Mouse (Mus musculus): ENCODE data around the gene Tk1.
A peak's percentile ranks its signal among the peaks of the same experiment; 100 is the strongest.
"Not testable (repeated sequence)": the region's sequence is repeated elsewhere in the genome, so short reads cannot be mapped to it uniquely, and the experiment has no call there.

Gene Tk1

DNA sequence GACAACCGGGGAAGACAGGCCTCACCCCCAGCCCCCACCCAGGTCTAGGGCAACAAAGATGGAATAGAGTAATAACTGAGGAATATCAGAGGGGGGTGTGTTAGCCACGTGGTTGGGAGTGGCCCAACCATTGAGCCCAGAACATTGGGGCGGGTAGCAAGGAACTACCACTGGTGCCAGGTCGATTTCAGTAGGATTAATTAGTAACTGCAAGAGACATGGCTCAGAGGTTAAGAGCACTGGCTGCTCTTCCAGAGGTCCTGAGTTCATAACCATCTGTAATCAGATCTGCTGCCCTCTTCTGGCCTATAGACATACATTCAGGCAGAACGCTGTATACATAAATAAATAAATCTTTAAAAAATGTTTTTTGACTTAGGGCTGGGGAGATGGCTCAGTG is 20.7 kb upstream of the Tk1 start:
- no peak for DNase-seq (ENCODE audit: low read depth)

DNA sequence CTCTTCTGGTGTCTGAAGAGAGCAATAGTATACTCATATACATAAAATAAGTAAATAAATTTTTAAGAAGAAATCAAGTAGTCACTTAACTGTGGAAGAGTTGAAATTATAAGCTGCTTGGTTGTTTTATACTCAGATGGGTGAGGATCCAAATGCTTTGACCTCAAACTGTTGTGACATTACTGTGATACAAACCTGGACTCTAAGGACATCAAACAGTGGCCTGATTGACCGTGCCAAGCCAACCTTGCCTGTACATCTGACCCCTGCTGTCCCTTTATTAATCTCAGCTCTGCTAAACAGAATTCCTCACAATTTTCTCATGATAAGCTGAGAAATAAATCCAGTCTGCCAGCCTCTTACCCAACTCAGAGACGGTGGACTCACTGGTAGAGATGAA is 19.8 kb upstream of the Tk1 start:
- DNase-seq (ENCODE audit: low read depth) = no peak

DNA sequence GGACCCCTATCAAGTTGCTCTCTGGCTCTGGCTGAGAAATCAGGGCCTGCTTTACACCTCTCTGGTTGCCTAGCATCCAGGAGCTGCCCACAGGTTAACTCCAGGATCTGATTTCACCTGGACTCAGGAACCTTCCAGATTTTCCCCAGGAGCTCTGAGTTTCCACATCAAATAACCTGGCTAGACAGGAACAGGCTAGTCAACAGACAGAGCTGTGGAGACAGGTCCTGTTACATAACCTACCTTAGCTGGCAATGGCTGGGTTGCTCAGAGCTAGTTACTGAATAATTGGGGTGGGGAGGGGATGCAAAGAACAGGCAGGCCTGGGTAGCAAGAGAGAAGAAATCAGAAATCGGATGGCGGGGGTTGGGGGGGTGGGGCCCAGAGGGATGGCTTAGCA is 19.1 kb upstream of the Tk1 start:
- DNase-seq (ENCODE audit: low read depth) = no peak

DNA sequence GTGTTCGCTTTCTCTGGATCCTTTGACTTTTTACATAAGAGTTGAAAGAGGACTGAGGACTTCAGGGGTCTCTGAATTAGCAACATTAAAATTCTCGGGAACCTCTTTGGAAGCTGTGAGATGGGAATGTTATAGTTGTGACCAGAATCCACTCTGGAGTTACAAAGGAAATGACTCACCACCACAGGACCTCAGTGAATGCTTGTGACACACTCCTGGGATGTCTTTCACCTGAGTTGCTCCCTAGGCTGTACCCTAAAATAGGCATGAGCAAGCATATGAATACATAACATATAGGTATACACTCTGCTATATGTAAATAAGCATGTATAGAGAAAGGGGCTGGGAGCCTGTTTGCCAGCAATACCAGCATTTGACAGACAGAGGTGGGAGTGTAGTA is 17.5 kb upstream of the Tk1 start:
- no peak for DNase-seq (ENCODE audit: low read depth)

DNA sequence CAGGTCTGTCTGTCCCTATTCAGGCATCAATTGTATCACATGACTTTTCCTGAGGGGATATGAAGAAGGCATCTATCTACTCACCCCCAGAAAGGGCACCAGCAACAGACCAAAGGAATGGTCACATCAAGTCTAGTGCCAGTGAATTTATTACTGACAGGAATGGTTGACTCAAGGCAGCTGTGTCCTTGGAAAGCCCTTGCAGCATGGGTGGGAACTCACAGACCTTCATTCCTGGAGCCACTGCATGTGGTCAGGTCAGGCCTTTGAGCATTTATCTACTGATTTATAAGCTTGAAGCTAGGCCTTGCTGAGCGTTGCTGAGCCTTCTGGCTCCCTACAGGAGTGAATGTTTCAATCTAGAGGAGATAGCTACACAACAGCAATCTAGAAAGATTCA is 15.0 kb upstream of the Tk1 start:
- no peak for DNase-seq (ENCODE audit: low read depth)

DNA sequence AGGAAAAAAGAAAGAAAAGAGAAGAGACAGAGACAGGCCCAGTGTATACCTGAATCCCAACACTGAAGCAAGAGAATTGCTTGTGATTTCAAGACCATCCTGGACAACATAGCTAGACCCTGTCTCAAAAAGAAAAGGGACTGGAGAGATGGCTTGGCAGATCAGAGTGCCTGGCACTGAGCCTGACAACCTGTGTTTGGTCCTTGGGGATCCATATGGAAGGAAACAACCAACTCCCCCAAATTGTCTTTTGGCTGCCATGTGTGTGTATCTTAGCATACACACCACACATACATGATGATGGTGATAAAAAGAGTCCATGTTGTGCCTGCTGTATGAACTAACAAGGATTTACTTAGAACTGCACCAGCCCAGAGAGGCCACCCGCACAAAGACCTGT is 13.1 kb upstream of the Tk1 start:
- no peak for DNase-seq (ENCODE audit: low read depth)

DNA sequence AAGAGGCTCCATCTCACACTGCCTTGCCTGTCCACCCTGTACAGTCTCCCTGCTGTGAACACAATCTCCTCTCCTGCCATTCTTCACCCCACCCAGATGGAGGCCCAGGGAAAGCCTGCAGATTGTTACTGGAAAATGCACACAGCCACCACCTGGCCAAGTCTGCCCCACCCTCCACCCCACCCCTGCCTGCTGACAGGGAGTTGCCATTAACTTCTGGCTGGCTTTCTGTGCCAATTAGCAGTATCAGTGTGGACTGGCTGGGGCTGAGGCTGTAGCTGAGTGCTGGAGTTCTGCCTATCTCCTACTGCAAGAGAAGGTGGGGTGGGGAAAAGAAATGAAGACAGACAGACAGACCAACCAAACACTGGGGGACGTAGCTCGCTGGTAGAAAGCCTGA is 12.7 kb upstream of the Tk1 start:
- peak; percentile 76 for DNase-seq (ENCODE audit: low read depth)

DNA sequence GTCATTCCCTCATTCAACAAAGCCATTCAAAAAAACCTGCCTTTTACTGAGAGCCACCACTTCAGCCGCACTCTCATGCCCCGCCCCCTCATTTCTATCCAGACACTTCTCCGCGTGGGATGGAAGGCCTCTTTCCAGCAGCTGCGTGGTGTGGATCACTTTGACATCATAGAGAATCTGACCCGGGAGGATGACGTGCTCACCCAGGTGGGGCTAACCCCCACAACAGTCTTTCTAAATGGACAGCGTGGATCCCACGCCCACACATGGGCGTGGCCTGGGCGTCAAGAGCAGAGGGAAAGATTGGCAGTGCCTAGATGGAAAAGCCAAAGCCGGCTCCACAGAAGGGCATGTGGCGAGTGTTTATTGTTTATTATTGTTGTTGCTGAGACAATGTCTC is 10.4 kb upstream of the Tk1 start:
- peak; percentile 76 for DNase-seq (ENCODE audit: low read depth)

DNA sequence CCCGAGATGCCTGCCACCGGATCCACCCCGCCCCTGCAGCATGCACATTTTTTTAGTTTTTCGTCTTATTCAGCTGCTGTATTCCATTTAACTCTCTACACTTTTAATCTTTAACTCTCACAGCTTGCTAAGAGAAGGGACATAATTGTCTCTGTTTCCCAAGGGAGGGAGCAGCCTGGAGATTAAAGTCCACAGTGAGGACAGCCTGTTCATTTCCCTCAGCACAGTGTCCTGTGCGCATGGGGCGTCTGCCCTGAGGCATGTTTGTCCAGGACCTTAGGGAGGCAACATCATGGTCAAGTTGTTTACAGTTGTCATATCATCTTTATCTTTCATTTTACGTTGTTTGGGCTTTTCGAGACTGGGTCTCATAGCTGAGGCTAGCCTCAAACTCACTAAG is 8.2 kb upstream of the Tk1 start:
- DNase-seq (ENCODE audit: low read depth) = no peak

DNA sequence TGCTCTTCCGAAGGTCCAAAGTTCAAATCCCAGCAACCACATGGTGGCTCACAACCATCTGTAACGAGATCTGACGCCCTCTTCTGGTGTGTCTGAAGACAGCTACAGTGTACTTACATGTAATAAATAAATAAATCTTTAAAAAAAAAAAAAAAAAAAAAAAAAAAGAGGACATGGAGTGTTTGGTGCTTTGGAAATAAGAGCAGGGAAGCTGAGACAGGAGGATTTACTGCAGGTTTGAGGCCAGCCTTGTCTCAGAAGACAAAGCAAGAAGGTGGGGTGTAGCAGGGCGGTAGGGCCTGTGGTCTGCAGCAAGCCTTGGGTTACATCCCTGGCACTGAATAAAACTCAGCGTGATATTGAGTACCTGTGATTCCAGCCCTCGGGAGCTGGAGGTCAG is 7.6 kb upstream of the Tk1 start:
- DNase-seq (ENCODE audit: low read depth) = not testable (repeated sequence)

DNA sequence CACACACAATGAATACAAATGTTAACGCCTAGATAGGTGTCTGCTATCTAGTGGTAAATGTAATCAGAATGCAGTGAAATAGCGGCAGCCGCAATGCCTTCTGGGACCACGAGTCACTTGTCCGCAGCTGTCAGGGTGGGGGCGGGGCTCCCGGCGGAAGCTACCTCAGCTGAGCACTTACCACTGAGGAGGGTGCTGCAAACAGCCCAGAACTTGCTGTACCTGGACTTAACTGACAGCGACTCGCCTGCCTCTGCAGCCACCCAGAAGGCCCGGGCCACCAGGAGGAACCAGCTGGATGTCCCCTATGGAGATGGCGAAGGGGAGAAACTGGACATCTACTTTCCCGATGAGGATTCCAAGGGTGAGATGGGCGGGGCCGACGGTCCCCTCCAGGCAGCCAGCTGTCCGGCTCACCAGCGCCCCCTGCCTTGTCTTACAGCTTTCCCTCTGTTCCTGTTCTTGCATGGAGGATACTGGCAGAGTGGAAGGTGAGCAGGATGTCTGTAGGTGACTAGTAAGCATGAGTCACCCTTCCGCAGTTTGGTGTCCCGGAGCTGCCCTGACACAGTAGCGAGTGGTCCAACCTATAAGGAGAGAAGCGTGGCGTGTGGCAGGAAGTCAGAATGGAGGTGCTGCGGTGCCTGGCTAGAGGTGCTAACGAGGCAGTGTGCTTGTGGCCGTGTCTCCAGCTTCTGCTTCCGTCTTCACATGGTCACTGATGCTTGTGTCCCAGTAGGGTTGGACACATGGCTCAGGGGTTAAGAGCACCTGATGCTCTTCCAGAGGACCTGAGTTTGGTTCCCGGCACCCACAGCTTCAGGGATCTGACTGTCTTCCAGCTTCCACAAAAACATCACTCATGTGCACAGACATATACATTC is 6.4 kb upstream of the Tk1 start:
- DNase-seq (ENCODE audit: low read depth) = peak; percentile 87

DNA sequence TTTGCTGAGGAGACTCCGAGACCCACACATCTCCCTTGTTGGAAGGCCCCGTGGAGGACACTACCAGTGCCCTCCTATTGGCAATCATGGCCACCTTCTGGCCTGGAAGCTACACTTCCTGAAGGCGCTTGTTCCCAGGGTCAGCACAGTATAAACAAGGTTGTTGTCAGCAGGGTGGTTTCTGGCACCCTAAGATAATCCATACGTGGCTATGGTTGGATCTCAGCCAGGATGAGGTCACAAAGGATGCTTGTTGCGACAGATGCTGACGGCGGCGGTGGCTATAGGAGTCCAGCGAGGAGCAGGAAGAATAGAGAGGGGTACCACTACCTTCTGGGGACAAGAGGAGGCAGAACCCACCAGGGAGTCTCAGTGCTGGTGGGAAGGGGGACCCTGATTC is 4.5 kb upstream of the Tk1 start:
- peak; percentile 47 for DNase-seq (ENCODE audit: low read depth)

DNA sequence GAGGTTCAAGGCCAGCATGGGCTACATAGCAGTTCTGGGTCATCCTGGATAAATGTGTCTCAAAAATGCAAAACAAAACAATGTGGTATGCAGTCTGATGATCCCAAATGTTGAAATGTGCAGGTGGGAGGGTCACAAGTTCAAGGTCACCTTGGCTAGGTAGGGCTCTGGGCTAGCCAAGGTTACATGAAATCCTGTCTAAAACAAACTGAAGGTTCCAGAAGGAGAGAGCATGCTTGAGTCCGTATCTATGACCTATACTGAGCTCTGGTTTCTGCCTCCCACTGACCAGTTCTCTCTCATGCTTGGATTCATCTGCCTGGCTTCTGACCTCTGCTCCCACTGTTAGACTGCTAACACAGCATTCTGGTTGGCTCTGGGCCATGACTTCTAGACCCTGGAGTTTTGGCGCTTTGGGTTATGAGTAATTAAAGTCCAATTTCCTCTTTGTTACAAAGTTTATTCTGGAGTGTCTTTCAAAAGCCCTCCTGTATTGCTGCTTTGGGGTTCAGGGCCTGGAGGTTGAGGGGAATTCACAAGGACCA is 3.9 kb upstream of the Tk1 start:
- no peak for DNase-seq (ENCODE audit: low read depth)

DNA sequence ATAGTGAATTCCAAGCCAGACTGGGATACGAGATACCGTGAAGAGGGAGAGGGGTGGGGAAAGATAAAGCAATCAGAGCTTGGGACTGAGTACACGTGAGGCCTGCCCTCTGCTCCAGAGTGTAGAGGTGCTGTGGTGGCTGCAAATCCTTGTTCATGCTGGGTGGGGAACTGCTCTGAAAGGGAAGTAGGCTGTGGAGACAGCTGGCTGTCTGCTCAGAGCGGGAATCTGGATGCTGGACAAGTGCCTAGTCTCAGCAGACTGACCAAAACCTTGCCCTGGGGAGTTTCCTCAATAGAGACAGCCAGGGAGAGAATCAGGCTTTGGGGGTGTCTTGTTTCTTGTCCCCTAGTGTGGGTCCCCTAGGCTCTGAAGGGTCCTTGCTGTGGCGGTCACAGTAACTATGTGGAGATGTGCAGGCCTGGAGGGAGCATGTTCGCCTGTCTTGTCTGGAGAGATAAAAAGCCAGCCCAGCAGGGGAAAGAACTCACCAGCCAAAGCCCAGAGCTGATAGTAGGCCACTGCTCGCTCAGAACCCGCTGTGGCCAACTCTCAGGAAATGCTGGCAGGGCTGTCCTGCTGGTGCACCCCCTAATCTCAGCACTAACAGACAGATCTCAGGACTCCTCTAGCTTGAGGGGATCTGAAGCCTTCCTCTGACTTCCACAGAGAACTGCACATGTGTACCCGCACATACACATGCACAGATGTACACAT is 3.2 kb upstream of the Tk1 start:
- DNase-seq (ENCODE audit: low read depth) = peak; percentile 53

DNA sequence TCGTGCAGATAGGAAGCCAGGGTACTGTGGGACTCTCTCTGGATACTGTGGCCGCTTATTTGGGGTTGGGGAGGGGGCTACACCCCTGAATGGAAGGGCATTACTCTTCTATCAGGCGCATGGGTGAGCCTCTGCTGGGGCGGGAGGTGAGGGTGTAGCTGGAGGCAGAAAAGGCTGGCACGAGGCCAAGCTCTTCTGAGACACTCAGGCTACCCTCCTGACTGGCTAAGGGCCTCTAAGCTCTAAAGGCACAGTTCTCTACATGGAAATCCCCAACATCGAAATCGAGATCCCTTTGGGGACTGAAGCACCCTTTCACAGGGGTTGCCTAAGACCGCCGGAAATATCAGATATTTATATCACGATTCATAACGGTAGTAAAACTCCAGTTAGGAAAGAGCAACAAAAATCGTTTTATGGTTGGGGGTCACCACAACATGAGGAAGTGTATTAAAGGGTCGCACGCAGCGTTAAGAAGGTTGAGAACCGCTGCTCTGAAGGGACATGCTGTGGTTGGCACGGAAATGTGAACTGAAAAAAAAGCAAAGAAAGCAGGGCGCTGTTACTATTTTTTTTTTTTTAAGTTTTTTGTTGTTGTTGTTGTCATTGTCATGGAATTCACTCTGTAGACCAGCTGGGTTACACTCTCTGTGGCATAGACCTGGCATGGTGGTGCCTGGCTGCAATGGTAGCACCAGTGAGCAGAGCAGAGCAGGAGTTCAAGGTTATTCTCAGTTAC is 2.4 kb upstream of the Tk1 start:
- DNase-seq (ENCODE audit: low read depth) = peak; percentile 73

DNA sequence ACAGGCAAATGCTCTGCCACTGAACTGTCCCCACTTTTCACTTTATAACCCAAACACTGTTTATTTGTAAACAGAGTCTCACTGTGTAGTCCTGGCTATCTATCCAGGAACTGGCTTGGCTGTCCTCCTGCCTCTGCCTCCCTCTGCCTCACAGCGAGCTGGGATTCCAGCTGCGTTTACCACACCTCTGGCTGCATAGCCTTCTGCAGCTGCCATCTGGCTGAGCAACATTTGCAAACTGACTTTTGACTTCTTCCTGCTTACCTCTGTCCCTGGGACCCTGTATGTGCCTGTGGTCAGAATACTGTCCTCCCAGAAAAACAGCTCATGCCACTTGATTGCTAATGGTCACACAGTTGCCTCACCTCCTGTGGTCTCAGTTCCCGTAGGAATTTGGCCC is 1.5 kb upstream of the Tk1 start:
- DNase-seq (ENCODE audit: low read depth) = no peak

DNA sequence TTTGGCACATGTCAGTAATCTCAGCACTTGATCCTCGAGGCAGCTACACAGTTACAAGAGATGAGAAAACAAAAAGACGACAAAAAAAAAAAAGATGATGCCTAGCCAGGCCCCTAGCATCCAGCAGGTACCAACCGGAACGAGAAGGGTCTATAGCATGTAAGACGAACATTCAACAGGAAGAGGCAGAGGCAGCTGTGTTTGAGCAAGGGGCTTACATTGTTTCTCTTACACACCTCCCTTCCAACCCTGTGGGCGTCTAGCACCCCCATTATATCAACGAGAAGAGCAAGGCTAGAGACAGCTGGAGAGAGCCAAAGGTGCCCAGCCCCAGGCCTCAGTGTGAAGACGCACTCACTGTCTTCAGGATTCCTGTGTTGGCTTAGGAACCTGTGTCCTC is 1.0 kb upstream of the Tk1 start:
- no peak for DNase-seq (ENCODE audit: low read depth)

DNA sequence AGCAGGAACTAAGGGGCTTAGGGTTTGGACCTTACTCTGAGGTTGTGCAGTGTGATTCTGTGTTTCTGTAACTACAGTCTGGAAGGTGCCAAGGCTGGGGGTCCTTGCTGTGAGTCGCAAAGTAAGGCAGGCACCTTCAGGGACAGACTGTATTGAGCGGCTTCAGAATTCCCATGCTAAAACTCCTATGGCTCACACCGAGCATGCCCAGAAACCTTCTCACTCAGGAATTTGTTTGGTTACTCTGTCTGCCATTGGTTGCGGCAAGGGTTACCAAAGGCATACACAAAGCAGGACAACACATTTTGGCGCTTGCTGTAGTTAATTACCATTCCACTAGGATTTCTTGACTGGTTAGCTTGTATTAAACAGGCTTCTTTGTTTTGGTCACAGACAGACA is 272 bp upstream of the Tk1 start:
- no peak for DNase-seq (ENCODE audit: low read depth)

DNA sequence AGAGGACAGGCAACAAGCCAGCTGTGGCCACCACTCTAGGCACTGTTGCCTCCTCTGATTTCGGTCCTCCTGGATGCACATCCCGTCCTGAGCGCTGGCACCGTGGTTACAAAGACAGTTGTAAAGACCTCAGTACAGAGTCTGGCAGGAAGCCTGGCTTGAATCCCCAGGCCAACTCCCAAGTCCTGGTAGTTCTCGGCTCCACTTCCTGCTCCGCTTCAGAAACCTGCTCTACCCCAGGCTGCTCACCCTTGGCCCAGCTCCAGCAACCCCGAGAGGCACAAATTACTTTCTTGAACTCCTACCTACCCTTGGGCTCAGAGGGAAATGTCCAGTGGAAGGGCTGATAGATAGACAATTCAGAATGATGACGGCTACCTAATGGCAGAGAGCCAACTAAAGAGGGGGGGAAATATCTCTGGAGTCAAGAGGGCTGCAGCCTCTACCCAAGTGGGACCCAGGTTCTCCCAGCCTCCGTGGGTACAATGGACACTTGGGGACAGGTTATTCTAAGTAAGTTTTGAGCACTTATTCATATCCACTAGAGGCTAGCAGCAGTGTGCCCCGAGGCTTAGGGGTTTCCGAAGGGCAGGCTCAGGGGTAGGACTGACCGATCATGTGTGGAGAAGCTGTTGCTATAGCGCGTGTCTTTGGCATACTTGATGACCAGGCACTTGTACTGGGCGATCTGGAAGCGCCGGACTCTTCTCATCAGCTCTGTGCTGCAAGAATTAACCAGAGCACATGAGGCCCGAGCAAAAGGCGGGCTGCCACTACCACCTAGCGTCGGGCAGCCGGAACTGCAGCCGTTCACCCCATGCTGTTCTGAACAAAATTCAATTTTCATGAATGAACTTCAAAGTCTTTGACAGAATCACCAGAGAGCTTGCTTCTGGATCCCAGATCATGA is 1.6 kb downstream of the Tk1 start:
- DNase-seq (ENCODE audit: low read depth) = peak; percentile 68

DNA sequence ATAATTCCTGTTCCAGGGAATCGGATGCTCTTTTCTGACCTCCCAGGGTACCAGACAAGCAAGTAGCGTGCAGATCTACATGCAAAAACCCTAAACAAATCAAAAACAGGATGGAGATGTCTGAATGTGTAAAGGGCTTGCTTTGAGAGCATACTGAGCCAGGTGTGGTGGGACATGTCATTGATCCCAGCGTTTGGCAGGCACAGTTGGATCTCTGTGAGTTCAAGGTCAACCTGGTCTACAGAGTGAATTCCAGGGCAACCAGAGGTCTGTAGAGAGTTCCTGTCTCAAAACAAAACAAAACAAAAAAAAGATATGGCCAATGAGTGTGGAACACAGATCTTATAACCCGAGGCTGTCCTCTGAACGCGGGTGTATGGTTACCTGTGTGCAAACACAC is 2.5 kb downstream of the Tk1 start:
- no peak for DNase-seq (ENCODE audit: low read depth)

DNA sequence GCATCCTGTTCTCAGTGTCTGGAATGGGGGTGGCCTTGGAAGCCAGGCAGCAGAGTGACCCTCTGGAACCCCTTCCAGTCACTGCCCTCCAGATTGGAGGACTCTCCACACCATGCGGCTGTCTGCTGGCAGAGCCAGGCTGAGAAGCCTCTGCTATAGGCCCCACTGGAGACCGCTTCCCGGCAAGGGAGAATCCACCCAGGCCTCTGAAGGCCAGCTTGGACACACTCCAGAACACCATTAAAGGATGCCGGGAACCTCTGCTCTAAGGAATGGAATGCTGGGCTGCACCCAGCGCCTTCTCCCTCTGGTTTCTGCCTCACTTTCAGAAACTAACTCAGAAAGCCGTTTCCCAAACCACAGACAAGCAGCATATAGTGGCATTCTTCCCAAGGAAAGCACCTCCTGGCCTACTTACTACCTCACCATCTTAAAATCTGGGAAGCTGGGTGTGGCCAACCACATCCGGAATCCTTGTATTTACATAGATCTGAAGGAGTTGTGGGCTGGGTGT is 3.1 kb downstream of the Tk1 start:
- no peak for DNase-seq (ENCODE audit: low read depth)

Measured in c-Kit-positive CD71-positive TER-119-negative erythroid progenitor cells, embryonic 14.5 days (primary cell).